Mouse (Mus musculus): ENCODE results near the gene Hcn2.
A peak's percentile ranks its signal among the peaks of the same experiment; 100 is the strongest.

DNA sequence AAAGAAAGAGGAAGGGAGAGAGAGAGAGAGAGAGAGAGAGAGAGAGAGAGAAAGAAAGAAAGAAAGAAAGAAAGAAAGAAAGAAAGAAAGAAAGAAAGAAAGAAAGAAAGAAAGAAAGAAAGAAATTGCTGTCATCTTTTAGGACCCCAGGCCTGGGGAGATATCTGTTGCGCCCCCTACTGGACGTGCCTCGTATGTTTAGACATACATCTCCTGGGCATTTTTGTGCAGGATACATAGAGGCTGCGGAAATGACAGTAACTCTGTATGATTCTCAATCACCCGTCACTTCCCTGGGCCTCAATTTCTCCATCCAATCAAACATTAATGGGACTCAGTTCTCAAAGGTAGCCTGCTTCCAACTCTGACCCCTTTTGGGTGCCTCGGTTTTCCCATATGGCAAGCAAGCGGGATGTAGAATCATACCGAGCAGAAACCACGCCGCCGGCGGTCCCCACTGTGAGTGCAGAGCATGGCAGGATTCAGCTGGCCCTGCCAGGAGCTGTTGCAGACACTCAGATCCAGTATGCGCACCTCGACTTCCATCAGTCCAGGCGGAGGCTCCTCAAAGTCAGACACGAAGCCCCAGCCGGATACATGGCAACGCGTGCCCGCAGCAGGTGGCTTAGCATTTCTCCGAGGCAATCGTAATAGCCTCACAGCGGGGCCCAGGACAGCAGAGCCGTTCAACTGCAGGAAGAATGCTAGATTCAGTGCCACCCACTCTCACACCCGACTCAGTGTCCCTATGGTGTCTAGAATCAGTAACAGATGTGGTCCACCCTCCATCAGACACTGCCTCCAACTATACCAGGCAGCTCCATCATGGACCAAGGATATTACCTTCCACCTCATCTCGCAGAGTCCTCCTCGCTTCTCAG lies 67.7 kb downstream of the Hcn2 start:
- TF ChIP-seq CTCF (IDR thresholded peaks at IDR 0.05; ENCODE audit: low read depth) = peak; percentile 67
- TF ChIP-seq EP300 (IDR thresholded peaks at IDR 0.05; ENCODE audit: low read depth) = no peak
